Mouse (Mus musculus) cortical plate, adult 2 months (tissue): ENCODE measurements around the gene Gm10203.

ENCODE experiments used
- CTCF ChIP-seq: fragments of 200-500 bp; IDR thresholded peaks from 2 replicates; pipeline ENCODE4 v1.5.1; 2011; ENCODE audit warnings: mild to moderate bottlenecking, control low read depth, low read length; ENCODE audit not compliant: insufficient read depth; ENCODE audit errors: extremely low read depth
- POLR2A ChIP-seq: fragments of 200-500 bp; IDR thresholded peaks from 2 replicates; pipeline ENCODE4 v1.6.1; 2011; ENCODE audit warnings: mild to moderate bottlenecking, low read length, control low read depth; ENCODE audit not compliant: insufficient read depth; ENCODE audit errors: extremely low read depth

DNA sequence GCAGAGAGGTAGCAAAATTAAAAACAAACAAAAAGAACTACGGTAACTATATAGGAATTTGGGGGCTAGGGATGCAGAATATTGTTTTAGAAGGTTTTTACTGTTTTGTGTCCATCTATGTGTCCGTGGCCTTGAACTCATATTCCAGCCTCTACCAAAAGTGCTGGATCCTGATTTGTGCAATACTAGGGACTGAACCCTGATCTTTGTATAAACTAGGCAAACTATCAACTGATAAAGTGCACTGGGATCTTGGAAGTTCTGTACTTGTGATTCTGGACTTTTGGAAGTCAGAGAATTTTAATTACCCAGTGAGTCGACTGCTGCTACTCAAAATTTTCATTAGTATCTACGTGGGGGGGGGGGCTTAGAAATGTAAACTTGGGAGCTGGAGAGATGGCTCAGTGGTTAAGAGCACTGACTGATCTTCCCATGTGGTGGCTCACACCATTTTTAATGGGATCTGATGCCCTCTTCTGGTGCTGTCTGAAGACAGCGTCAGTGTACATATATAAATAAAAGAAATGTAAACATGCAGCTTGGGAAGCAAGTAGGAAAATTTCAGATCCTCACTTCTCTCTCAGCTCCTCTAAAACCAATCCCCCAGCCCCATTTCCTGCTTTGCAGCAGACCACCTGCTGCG lies 23.6 kb downstream of the Gm10203 start:
- no peak for TF ChIP-seq POLR2A
- no peak for TF ChIP-seq CTCF
